Mouse (Mus musculus) heart, embryonic 14.5 days (tissue): Measurements from ENCODE around the gene Itgb1bp1. TPM values are rescaled to one million over a fixed set of nuclear protein-coding genes. Genes with fewer than 3 reads are reported as not detected.

Source experiments
- ATAC-seq: fragments of 200-750 bp; cut with Nextera tagmentation; 2 replicates; pipeline ENCODE4 v1.8.0; 2017; ENCODE audit warnings: low read depth, moderate TSS enrichment; ENCODE audit not compliant: insufficient number of reproducible peaks, insufficient read depth, low FRiP score
- H3K27ac ChIP-seq, 2 experiments: fragments of 200-500 bp in 1 of 2; fragments of 300-500 bp in 1 of 2; sonication (generic) in 1 of 2; replicated peaks in 1 of 2; 2 replicates each; pipeline ENCODE4 v1.5.1; 2012 to 2014; ENCODE audit warnings: low read depth in 2 of 2, low read length in 2 of 2, control low read depth in 1 of 2, mild to moderate bottlenecking in 1 of 2, mixed read lengths in 1 of 2; ENCODE audit not compliant: control insufficient read depth in 1 of 2, insufficient read depth in 1 of 2
- H3K27me3 ChIP-seq: fragments of 300-500 bp; sonication (generic); 2 replicates; pipeline ENCODE4 v1.6.1; 2014; ENCODE audit warnings: mild to moderate bottlenecking, low read length, control low read depth; ENCODE audit not compliant: control insufficient read depth, insufficient read depth
- H3K36me3 ChIP-seq: fragments of 300-500 bp; sonication (generic); 2 replicates; pipeline ENCODE4 v1.6.1; 2014; ENCODE audit warnings: mild to moderate bottlenecking, control low read depth, low read length, mixed read lengths; ENCODE audit not compliant: control insufficient read depth, insufficient read depth
- H3K4me1 ChIP-seq, 2 experiments: fragments of 200-500 bp in 1 of 2; fragments of 300-500 bp in 1 of 2; sonication (generic) in 1 of 2; 2 replicates each; pipeline ENCODE4 v1.6.1; 2012 to 2014; ENCODE audit warnings: low read length in 2 of 2, control low read depth in 1 of 2, mixed read lengths in 1 of 2; ENCODE audit not compliant: control insufficient read depth in 2 of 2, insufficient read depth in 2 of 2
- H3K4me2 ChIP-seq: fragments of 300-500 bp; sonication (generic); 2 replicates; pipeline ENCODE4 v1.6.1; 2014; ENCODE audit warnings: mild to moderate bottlenecking, low read length
- H3K4me3 ChIP-seq, 2 experiments: fragments of 200-500 bp in 1 of 2; fragments of 300-500 bp in 1 of 2; sonication (generic) in 1 of 2; 2 replicates each; pipeline ENCODE4 v1.5.1; 2012 to 2014; ENCODE audit warnings: low read length in 2 of 2, mild to moderate bottlenecking in 2 of 2, control low read depth in 1 of 2, low read depth in 1 of 2, moderate library complexity in 1 of 2; ENCODE audit not compliant: control insufficient read depth in 1 of 2, insufficient read depth in 1 of 2
- H3K9ac ChIP-seq: fragments of 300-500 bp; sonication (generic); 2 replicates; pipeline ENCODE4 v1.6.1; 2014; ENCODE audit warnings: mild to moderate bottlenecking, low read length
- H3K9me3 ChIP-seq: fragments of 300-500 bp; sonication (generic); 2 replicates; pipeline ENCODE4 v1.6.1; 2016; ENCODE audit warnings: low read length, control low read depth; ENCODE audit not compliant: control insufficient read depth
- WGBS: fragments of 180-500 bp; shearing (Covaris S2); extraction: QIAGEN DNeasy Blood & Tissue Kit; methylation state at CpG from one replicate; pipeline ENCODE4 v1.1.7; 2014; 5-methylcytosine and 5-hydroxymethylcytosine counted together
- polyA plus RNA-seq: library from polyadenylated mRNA; unstranded; fragments of >200 nt; fragmentation: Nextera tagmentation; extraction: Ambion mirVana; gene quantifications from 2 replicates; pipeline ENCODE4 v1.2.1, GENCODE M21; 2014

The Itgb1bp1 gene
- polyA plus RNA-seq, 1 experiment from 2014 or later: 39.5 TPM

- WGBS: 71% methylated on average over 7 of the region's 7 CpGs
- Histone ChIP-seq H3K4me2 (no peak overlapping the region), H3K4me3 (no peak overlapping the region), H3K27me3 (no peaks in the 10 kb centered on the region), H3K9ac (no peak overlapping the region), H3K36me3 (peaks cover 97% of the 10 kb centered on the region), H3K27ac (no peak overlapping the region), H3K9me3 (no peaks in the 10 kb centered on the region), H3K4me1 (no peaks in the 10 kb centered on the region)
- ATAC-seq: no peak
These were observed 15.2 kb upstream of the Itgb1bp1 start for GRCm38 (mm10) chr12:21301324-21301723.

- H3K4me3 ChIP-seq: no peak overlapping the region
- WGBS: 88% methylated on average over 11 of the region's 11 CpGs
- no peak overlapping the region for H3K4me2 ChIP-seq
- H3K9ac ChIP-seq: no peak overlapping the region
- H3K27ac ChIP-seq: no peak overlapping the region
- H3K9me3 ChIP-seq: no peaks in the 10 kb centered on the region
- no peaks in the 10 kb centered on the region for H3K4me1 ChIP-seq
- no peaks in the 10 kb centered on the region for H3K27me3 ChIP-seq
- ATAC-seq: no peak
- H3K36me3 ChIP-seq: peaks cover 96% of the 10 kb centered on the region
These were observed 12.8 kb upstream of the Itgb1bp1 start for GRCm38 (mm10) chr12:21298856-21299255.

- H3K9me3 ChIP-seq: no peaks in the 10 kb centered on the region
- no peak overlapping the region for H3K27ac ChIP-seq
- WGBS: 79% methylated on average over 6 of the region's 6 CpGs
- H3K4me1 ChIP-seq: peaks cover 8 to 18% of the 10 kb centered on the region in 2 experiments
- no peak for ATAC-seq
- no peak overlapping the region for H3K4me3 ChIP-seq
- H3K36me3 ChIP-seq: peaks cover 48% of the 10 kb centered on the region
- no peak overlapping the region for H3K4me2 ChIP-seq
- no peaks in the 10 kb centered on the region for H3K27me3 ChIP-seq
- no peak overlapping the region for H3K9ac ChIP-seq
These were observed 3.6 kb upstream of the Itgb1bp1 start for GRCm38 (mm10) chr12:21289651-21290050.

- Histone ChIP-seq H3K36me3 (peaks cover 40% of the 10 kb centered on the region), H3K4me3 (no peak overlapping the region), H3K9me3 (no peaks in the 10 kb centered on the region), H3K9ac (no peak overlapping the region), H3K27ac (peak overlapping the region in 1 of 2 experiments; percentile 32; a peak in 1 of 4 replicates), H3K27me3 (no peaks in the 10 kb centered on the region), H3K4me2 (no peak overlapping the region), H3K4me1 (peaks cover 8 to 18% of the 10 kb centered on the region in 2 experiments)
- ATAC-seq: no peak
- WGBS: 70% methylated on average over 3 of the region's 3 CpGs
These were observed 2.8 kb upstream of the Itgb1bp1 start for GRCm38 (mm10) chr12:21288716-21289395.

- H3K4me2 ChIP-seq: peak overlapping the region; percentile 94
- peak overlapping the region; percentile 97 for H3K9ac ChIP-seq
- 34% methylated on average over 18 of the region's 18 CpGs for WGBS
- H3K4me1 ChIP-seq: peaks cover 8 to 18% of the 10 kb centered on the region in 2 experiments
- peak overlapping the region; percentile 86 to 90 for H3K27ac ChIP-seq
- peak overlapping the region; percentile 93 for H3K4me3 ChIP-seq
- no peak for ATAC-seq
- no peaks in the 10 kb centered on the region for H3K27me3 ChIP-seq
- H3K36me3 ChIP-seq: peaks cover 21% of the 10 kb centered on the region
- H3K9me3 ChIP-seq: no peaks in the 10 kb centered on the region
These were observed 897 bp upstream of the Itgb1bp1 start for GRCm38 (mm10) chr12:21286712-21287650.

- H3K4me3 ChIP-seq: peak overlapping the region; percentile 93
- H3K9me3 ChIP-seq: no peaks in the 10 kb centered on the region
- peak; percentile 73 for ATAC-seq
- H3K9ac ChIP-seq: peak overlapping the region; percentile 97
- H3K36me3 ChIP-seq: peaks cover 8% of the 10 kb centered on the region
- H3K27me3 ChIP-seq: no peaks in the 10 kb centered on the region
- H3K27ac ChIP-seq: peak overlapping the region; percentile 78 to 83
- peak overlapping the region; percentile 94 for H3K4me2 ChIP-seq
- peaks cover 8 to 18% of the 10 kb centered on the region in 2 experiments for H3K4me1 ChIP-seq
- 1% methylated on average over 45 of the region's 47 CpGs for WGBS
These were observed 409 bp downstream of the Itgb1bp1 start for GRCm38 (mm10) chr12:21285508-21286242.

- Histone ChIP-seq H3K36me3 (peaks cover 3% of the 10 kb centered on the region), H3K9ac (peak within 1 kb of the TSS; percentile 97), H3K4me2 (peak within 1 kb of the TSS; percentile 94), H3K4me1 (peaks cover 8 to 18% of the 10 kb centered on the region in 2 experiments), H3K27ac (peak within 1 kb of the TSS; percentile 86 to 90), H3K9me3 (no peaks in the 10 kb centered on the region), H3K4me3 (peak within 1 kb of the TSS; percentile 93), H3K27me3 (no peaks in the 10 kb centered on the region)
- ATAC-seq: no peak
- WGBS: 48% methylated on average over 11 of the region's 11 CpGs
These were observed 1.2 kb downstream of the Itgb1bp1 start, which contains the start of gene Cpsf3 for GRCm38 (mm10) chr12:21284761-21285441. Cpsf3 (plus strand) TSS chr12:21285391.
